Comparison of ENCODE assay signal across 8 mouse cellular contexts in genomic region chr12:113220447-113220846, GRCm38 (mm10). TPM values are rescaled to one million over a fixed set of nuclear protein-coding genes. Genes with fewer than 3 reads are reported as not detected.
A peak's percentile ranks its signal among the peaks of the same experiment; 100 is the strongest.
DNase-seq lines count a peak whose midpoint lies in the region; ATAC-seq and TF ChIP-seq lines count a peak whose summit lies in the region.

No protein-coding gene starts in this region.

- H3K4me2 ChIP-seq in forebrain, embryonic 16.5 days (ENCODE audit: low read length), result no peak overlapping the region
- H3K4me2 ChIP-seq in hindbrain, embryonic 13.5 days, result no peak overlapping the region

- H3K4me3 ChIP-seq in ES-E14 (ENCODE audit: insufficient read depth in 1 of 2, low read depth in 1 of 2, low read length in 2 of 2, poor library complexity in 1 of 2, severe bottlenecking in 1 of 2), result no peak overlapping the region
- H3K4me3 ChIP-seq in bone marrow macrophage, adult 2 months (ENCODE audit: insufficient read depth, low read length), result no peak overlapping the region
- H3K4me3 ChIP-seq in forebrain, embryonic 16.5 days (replicated peaks; ENCODE audit: low read length), result no peak overlapping the region
- H3K4me3 ChIP-seq in hindbrain, embryonic 13.5 days, result no peak overlapping the region

- H3K9ac ChIP-seq in ES-E14 (ENCODE audit: insufficient read depth, low read depth, low read length, poor library complexity, severe bottlenecking), result no peak overlapping the region
- no peak overlapping the region for H3K9ac ChIP-seq in forebrain, embryonic 16.5 days (replicated peaks; ENCODE audit: low read depth, low read length)
- no peak overlapping the region for H3K9ac ChIP-seq in hindbrain, embryonic 13.5 days

- no peaks in the 10 kb centered on the region for H3K27me3 ChIP-seq in forebrain, embryonic 16.5 days (replicated peaks; ENCODE audit: control insufficient read depth, insufficient read depth, low read length)
- 0 out of 2 replicates have a peak, but pooled peaks cover 5% of the 10 kb centered on the region for H3K27me3 ChIP-seq in hindbrain, embryonic 13.5 days

- H3K9me3 ChIP-seq in ES-E14 (ENCODE audit: control insufficient read depth, insufficient read depth, low read depth, low read length), result no peaks in the 10 kb centered on the region
- no peaks in the 10 kb centered on the region for H3K9me3 ChIP-seq in forebrain, embryonic 16.5 days (ENCODE audit: control insufficient read depth, low read length)
- no peaks in the 10 kb centered on the region for H3K9me3 ChIP-seq in hindbrain, embryonic 13.5 days

- 0 out of 2 replicates have a peak, but pooled peaks have one; percentile 51 for TF ChIP-seq CTCF in bone marrow macrophage, adult 2 months (IDR thresholded peaks at IDR 0.05; ENCODE audit: low read depth, low read length)

- TF ChIP-seq POLR2A in bone marrow macrophage, adult 2 months (IDR thresholded peaks at IDR 0.05; ENCODE audit: borderline replicate concordance, low read depth, low read length), result no peak

- in situ Hi-C loops in ES-E14 (cut with MboI; ENCODE audit: low sequenced_read_pairs in 2 of 2, unreplicated experiment in 2 of 2), result loop anchor here in 1 of 2 experiments (5.0 kb wide), 1 partner anchor 257 kb away; no protein-coding TSS in a partner anchor

- peak; percentile 76 for DNase-seq in ES-E14 (ENCODE audit: low read depth, low spot score)
- peak; percentile 71 to 75 for DNase-seq in layer of hippocampus, postnatal 10 days (ENCODE audit: low spot score in 2 of 2)
- DNase-seq in lung, postnatal 14 days, result peak; percentile 73
- peak; percentile 67 for DNase-seq in right cerebral cortex, adult 18-20 months
- DNase-seq in yolk sac, embryonic 10.5 days (ENCODE audit: low spot score), result peak; percentile 37

- peak; percentile 29; the same call in 1 of the 2 replicates for ATAC-seq in forebrain, embryonic 16.5 days
- ATAC-seq in hindbrain, embryonic 13.5 days (ENCODE audit: low FRiP score), result peak; percentile 26

- H3K27ac ChIP-seq in ES-E14 (ENCODE audit: insufficient read depth, low read depth, low read length, poor library complexity, severe bottlenecking), result no peak overlapping the region
- no peak overlapping the region for H3K27ac ChIP-seq in bone marrow macrophage, adult 2 months (ENCODE audit: insufficient read depth, low read depth, low read length)
- no peak overlapping the region for H3K27ac ChIP-seq in forebrain, embryonic 16.5 days (ENCODE audit: low read length)
- no peak overlapping the region for H3K27ac ChIP-seq in hindbrain, embryonic 13.5 days

- peaks cover 0 to 5% of the 10 kb centered on the region in 2 experiments; a peak in 1 of 4 replicates for H3K4me1 ChIP-seq in ES-E14 (ENCODE audit: control insufficient read depth in 2 of 2, insufficient read depth in 2 of 2, low read length in 2 of 2, poor library complexity in 1 of 2)
- H3K4me1 ChIP-seq in bone marrow macrophage, adult 2 months (ENCODE audit: control insufficient read depth, insufficient read depth, low read length), result peaks cover 5% of the 10 kb centered on the region; the same call in 1 of the 2 replicates
- no peaks in the 10 kb centered on the region for H3K4me1 ChIP-seq in forebrain, embryonic 16.5 days (replicated peaks; ENCODE audit: control insufficient read depth, insufficient read depth, low read length)
- H3K4me1 ChIP-seq in hindbrain, embryonic 13.5 days (replicated peaks), result no peaks in the 10 kb centered on the region

- WGBS in forebrain, embryonic 16.5 days, result 50% methylated on average over 4 of the region's 4 CpGs
- 44% methylated on average over 4 of the region's 4 CpGs for WGBS in hindbrain, embryonic 13.5 days

- H3K36me3 ChIP-seq in ES-E14 (ENCODE audit: control insufficient read depth, insufficient read depth, low read length, poor library complexity, severe bottlenecking), result no peaks in the 10 kb centered on the region
- no peaks in the 10 kb centered on the region for H3K36me3 ChIP-seq in forebrain, embryonic 16.5 days (ENCODE audit: control insufficient read depth, insufficient read depth)
- no peaks in the 10 kb centered on the region for H3K36me3 ChIP-seq in hindbrain, embryonic 13.5 days

TF ChIP-seq in ES-E14, 5 proteins besides CTCF, POLR2A, EP300 and RAD21:
- TF ChIP-seq CHD2 (IDR thresholded peaks at IDR 0.05; ENCODE audit: low read depth, low read length), result no peak
- no peak for TF ChIP-seq MAFK (IDR thresholded peaks at IDR 0.05; ENCODE audit: insufficient read depth, low read depth, low read length)
- TF ChIP-seq HCFC1 (IDR thresholded peaks at IDR 0.05; ENCODE audit: borderline replicate concordance, insufficient read depth, low read length), result no peak
- TF ChIP-seq ZC3H11A (IDR thresholded peaks at IDR 0.05; ENCODE audit: borderline replicate concordance, low read depth, low read length), result peak; percentile 56; the same call in 1 of the 2 replicates

RNA-seq across cellular contexts. Expression of gene Tmem121, which starts 34.7 kb away (rescaled TPM):
- total RNA-seq in ES-E14 (2012; rRNA removed), result 12.5 and 20.3 TPM in 2 replicates
- not detected in 2 replicates for polyA plus RNA-seq in bone marrow macrophage, adult 2 months (2012; ENCODE audit: insufficient read depth, insufficient read length, missing spikeins)
- polyA plus RNA-seq in forebrain, embryonic 16.5 days (2015; fragmentation: Nextera tagmentation; extraction: Ambion mirVana), result 38.8 and 46.9 TPM in 2 replicates
- 32.4 and 34.9 TPM in 2 replicates for polyA plus RNA-seq in hindbrain, embryonic 13.5 days (2015; fragmentation: Nextera tagmentation; extraction: Ambion mirVana)
- 10 to 100 TPM; 30.5 to 33.9 TPM for total RNA-seq in layer of hippocampus, postnatal 10 days (2021)

Comparison
In these comparisons a context has a peak if more than half of its experiments do, and no peak if none do; other contexts are left out.
1. RNA of gene Tmem121, which starts 34.7 kb away (polyA plus RNA-seq): 38.8 to 46.9 TPM in forebrain, embryonic 16.5 days and 32.4 to 34.9 TPM in hindbrain, embryonic 13.5 days; not detected in bone marrow macrophage, adult 2 months; every median in the first group is over 10 times any median in the second.
2. Peak in every context shown above with its lines, with median percentiles within 50 percentile points of each other: DNase-seq.